Mouse (Mus musculus) MN1 (cell line): ENCODE data around the gene Masp1.

Experiments
- DNase-seq: peaks from one replicate; pipeline ENCODE4 v3.0.0-alpha.2; 2016; ENCODE audit warnings: low spot score

Masp1 gene

DNA sequence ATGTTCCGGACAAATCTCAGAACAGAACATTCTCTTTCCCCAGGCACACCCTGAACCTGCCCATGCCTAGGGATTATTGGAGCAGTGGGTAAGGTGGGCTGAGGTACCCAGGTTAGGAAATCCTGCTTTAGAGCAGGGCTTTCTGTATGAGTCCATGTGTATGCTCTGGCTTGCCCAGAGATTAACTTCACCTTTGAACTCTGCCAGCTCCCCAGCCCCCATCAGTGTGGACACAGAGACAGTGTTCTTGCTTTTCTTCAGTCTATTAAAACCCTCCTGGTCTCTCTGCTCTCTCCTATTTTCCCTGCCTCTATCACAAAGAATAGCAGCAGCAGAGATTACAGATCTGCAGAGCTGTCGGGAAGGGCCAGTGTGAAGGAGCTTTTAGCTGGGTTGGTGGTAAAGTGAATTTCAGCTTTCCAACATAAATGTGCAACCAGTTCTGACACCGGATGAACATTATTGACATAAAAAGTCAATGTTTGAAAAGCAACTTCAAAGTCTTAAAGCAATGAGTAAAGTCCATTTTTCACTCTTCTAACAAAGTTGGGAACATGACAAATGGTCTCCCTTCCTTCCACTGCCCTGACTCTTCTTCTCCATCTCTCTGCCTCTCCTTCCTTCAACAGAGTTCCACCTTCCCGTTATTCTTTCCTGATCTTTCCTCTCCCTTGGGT lies 56.8 kb downstream of the Masp1 start:
- no peak for DNase-seq

DNA sequence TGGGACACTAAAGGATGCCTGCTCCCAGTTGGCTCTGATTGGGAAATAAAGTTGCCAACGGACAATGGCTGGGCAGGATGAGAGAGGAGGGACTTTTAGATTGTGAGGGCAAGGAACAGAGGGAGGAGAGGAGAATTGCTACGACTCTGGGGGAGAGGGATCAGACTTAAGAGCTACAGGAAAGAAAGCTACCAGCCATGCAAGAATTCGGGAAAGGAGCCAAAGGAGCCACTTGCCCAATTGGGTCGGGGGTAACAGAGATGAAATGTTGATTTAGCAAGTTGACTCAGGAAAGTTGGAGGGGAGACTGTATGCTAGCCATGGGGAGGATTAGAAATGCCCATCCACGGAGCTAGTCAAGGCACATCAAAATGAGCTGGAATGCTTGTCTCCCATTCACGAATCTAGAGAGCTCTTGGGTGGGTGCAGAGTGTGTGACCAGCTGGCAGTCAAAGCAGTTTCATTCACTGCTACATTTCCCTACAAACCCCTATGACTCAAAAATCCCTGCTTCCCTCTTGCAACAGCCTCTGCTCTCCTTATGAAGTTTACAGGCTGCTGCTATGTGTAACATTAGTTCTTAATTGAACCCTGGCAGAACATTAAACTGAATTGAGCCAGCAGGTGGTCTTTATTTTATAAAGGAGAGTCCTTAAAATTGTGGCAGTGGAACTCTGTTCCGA lies 61.6 kb downstream of the Masp1 start:
- DNase-seq, result no peak

DNA sequence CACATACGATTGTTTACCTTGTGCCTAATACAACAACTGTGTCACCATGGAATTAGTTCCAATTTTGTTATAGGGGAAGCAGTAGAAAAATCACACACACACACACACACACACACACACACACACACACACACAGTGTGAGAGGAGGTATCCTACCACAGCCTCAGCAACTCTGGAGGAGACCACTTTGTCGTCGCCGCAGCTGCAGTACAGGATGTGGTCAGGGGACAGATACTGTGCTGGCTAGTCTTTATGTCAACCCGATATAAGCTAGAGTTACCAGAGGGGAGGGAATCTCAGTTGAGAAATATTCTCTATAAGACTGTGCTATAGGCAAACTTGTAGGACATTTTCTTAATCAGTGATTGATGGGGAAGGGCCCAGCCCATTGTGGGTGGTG lies 63.3 kb downstream of the Masp1 start:
- no peak for DNase-seq

DNA sequence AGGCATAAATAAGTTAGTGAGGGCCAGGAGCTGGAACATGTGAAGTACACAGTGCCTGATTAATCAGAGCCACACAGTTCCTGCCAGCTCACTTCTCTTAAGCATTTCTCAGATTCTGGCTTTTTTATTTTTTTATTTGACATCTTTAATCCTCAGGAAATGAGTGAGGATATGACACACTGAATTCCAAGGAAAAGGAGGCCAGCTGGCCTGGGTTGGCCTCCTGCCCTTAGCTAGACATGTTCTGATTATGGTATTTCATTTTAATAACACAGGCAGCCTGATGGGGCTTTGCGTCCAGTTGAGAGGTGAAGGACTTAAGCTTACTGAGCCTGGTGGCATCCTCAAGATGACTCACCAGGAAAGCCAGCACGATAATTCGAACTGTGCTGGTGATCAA lies 64.1 kb downstream of the Masp1 start:
- DNase-seq, result no peak

DNA sequence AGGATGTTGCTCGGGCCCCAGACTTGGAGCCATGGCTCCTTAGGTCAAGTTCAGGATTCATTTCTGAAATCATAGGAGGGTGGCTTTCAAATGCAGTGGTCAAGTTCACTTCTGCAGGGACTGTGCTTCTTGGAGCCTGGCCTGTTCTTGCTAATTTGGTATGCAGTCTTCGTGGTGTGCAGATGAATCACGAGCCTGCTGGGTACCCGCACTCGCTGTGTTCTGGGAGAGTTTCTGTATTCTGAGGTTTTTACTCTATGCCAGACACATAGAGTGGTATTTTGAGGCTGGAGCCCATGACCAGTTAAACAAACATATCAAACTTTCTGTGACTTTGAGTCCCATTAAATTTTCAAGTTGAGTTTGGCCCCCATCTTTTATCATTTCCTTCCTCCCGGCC lies 66.2 kb downstream of the Masp1 start:
- DNase-seq, result no peak

DNA sequence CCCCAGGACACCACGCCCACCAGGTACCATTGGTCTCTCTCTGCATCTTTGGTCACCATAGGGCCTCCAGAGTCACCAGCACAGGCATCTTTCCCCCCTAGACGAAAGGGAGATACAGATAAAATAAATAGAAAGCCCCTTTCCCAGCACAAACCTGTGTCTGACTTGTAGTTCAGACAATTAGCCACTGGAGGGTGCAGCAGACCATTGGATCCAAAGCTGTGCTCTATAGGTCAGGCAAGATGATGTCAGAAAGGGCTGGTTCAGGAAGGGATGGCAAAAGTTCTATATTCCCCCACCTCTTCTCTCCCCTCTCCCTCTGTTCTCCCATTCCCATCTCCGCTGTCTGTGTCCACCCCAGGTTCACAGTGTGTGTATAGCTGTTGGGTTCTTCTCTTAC lies 68.1 kb downstream of the Masp1 start:
- peak; percentile 17 for DNase-seq

DNA sequence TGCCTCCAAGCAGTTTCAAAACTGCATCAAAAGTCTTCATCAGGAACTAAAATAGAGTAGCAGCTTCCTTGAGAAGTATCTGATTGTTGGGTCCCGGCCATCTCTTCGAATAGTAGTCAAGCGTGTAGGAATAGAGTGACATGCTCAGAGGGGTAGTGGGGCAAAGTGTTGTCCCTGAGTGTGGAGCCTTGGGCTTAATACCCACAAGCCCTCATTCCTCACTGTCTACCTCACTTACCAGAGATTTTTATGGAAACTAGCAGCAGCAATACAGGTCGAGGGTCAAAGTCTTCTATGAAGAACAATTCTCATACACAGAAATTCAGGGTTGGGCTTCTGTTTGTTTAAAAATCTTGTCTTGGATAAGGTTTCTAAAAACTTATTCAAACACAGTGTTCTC lies 69.8 kb downstream of the Masp1 start:
- no peak for DNase-seq

DNA sequence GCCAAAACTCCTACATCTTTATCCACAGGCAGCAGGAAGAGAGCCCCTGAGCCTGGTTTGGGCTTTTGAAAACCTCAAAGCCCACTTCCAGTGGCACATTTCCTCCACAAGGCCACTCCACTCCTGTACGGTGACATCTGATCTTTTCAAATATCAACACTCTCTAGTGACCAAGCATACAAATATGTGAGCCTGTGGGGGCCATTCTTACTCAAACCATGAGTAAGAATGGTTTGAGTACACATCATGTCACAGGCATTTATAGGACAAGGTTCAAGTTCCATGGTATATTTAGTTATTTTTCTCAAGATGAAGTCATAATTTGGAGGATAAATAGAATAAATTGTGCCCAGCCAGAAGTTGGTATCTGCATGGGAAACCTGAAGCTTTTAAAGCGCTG lies 70.7 kb downstream of the Masp1 start:
- no peak for DNase-seq

DNA sequence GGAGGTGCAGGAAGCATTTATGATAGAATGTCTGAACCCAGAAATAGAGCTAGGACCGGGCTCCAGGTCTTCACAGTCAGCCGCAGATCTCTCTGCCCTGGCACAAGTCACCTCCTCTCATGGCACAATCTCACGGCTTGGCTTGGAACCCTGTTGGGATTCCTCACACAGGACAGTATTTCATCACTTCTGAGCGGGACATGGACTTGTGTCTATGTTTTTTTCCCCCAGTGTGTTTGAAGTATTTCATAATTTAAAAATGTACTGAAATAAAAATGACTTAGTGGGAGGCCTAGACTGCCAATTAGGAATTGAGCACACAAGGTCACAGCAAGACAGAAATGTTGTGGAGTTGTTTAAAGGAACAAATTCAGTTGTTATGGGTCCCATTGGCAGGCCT lies 76.4 kb downstream of the Masp1 start:
- DNase-seq, result no peak

DNA sequence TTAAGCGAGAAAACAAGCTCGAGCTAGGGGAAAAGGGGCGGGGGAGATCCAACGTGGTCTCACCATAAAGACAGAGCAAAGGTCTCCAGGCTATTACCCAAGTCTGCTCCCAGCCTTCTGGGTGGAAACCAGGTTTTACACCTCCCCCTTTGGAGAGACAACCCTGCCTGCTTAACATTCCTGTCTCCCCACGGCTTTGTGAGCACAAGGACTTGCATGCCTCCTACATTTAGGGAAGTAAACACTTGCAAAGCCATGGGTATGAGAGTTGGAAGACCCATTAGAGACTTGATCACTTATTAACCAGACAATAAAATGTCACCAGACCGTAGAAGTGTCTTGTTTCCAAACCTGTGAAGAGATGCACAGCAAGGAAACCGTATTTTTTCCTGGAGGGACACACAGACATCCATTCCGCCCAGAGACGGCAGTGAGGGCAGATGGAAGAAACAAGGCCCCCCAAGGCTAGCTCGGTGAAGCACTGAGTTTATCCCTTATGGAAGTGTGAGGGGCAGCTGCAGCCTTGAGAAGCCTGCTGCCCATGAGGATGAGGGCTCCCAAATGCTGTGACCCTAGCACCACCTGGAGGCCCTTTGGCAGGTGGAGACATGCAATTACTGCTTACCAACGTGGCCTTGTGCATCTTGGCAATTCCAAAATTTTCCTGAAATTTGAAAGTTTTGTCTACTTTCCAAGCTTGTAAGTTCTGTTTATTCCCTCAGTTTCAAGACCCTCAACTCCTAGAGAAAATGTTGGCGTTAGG lies 83.0 kb downstream of the Masp1 start:
- DNase-seq, result peak; percentile 8

DNA sequence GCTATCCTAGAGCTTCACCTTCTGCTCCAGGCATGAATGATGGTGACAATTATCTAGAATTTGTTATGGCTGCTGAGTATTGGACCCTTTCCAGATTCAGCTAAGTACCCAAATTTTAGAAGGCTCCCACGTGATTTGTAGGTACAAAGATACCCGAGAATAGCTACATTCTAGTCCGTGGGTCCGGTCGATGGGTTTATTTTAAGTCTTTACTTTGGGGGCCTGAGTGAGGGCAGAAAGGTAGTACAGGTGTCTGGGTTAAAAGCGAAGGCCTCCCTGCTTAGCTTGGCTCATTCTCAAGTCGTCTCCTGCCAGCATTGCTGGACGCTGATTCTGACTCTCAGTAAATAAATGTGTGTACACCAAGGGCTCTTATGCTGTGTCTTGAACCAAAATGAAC lies 90.6 kb downstream of the Masp1 start:
- DNase-seq, result no peak

DNA sequence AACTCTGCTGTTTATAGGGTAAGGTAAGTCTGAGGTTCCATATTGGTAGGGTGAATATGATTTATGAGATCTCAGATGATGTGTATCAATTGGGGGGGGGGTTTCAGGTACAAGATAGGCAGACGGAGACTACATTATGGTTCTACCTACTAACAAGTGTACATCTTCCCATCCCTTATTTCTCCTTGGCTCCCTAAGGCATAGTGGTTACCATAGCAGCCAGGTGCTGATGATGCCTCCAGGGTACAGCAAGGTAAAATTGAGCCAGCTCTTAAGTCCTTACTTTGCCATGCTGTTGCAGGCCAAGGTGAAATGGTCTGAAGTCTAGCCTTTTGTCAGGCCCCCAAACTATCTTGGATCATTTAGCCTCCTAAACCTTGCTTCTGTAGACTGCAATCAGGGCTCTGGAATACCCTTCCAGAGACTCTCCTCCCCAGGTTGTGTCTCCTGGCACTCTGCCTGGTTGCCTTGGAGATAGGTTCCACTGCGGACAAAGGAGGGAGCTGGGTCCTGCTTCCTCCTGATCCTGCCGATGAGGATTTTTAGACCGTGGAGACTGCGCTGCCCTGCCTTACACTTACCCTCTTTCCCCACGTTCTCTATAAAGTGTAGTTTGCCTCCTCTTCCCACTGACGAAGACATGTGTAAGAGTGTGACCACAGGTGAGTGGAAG lies 91.8 kb downstream of the Masp1 start, which contains the start of gene Rtp1:
Gene Rtp1 (plus strand): TSS at position 487 of the 673 bp plus-strand sequence.
- no peak for DNase-seq

DNA sequence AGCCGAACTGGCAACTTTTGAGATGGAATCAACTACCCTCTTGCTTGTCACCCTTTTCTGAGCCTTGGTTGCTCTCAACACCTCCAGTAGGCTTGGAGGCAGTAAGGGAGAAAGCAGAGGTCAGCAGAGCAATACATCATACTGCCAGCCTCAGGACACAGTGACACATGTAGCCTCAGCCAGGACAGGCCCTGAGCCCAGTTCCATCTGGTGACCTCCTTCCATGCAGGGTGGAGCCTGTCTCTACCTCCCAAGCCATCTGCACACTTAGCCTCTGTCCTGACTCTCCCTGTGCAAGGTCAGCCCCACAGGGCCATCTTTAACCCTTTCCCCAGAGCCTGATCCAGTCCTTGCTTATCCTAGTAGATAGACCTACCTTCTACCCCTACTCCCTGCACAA lies 92.9 kb downstream of the Masp1 start:
- DNase-seq, result no peak

DNA sequence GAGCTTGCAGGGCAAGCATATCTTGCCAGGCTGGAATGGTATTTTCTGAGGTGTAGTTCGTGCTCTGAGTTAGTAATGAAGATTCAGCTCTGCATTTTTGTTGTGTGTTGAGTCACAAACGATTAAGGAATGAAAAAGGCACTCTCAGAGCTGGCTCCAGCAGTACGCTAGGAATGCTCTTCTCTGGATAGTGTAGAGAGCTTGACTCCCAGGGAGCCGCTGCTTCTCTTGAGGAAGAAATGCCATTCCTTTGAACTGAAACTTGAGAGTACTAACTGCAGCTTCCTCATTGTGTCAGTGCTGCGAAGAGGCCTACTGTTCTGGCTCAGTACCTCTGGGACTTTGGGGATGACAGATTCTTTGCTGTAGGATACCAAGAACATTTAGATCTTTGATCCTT lies 96.8 kb downstream of the Masp1 start:
- DNase-seq, result no peak

DNA sequence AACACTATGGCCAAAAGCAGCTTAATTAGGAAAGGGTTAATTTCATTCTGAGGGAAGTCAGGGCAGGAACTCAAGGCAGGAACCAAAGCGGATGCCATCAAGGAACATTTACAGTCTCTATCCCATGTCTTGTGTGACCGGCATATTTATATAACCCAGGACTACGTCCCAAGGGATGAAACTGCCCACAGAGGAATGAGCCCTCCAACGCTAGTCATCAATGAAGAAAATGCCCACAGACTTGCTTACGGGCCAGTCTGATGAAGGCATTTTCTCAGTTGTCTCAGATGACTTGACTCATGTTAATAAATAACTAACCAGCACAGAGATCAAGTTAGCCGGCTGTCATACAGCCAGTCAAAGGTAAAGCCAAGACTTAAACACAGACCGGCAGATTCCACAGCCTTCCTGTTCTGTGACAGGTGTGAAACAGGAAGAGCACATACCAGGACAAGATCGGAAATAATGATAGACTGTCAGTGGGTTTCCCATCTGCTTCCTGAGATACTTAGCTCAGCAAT lies 101.0 kb downstream of the Masp1 start:
- DNase-seq, result no peak

DNA sequence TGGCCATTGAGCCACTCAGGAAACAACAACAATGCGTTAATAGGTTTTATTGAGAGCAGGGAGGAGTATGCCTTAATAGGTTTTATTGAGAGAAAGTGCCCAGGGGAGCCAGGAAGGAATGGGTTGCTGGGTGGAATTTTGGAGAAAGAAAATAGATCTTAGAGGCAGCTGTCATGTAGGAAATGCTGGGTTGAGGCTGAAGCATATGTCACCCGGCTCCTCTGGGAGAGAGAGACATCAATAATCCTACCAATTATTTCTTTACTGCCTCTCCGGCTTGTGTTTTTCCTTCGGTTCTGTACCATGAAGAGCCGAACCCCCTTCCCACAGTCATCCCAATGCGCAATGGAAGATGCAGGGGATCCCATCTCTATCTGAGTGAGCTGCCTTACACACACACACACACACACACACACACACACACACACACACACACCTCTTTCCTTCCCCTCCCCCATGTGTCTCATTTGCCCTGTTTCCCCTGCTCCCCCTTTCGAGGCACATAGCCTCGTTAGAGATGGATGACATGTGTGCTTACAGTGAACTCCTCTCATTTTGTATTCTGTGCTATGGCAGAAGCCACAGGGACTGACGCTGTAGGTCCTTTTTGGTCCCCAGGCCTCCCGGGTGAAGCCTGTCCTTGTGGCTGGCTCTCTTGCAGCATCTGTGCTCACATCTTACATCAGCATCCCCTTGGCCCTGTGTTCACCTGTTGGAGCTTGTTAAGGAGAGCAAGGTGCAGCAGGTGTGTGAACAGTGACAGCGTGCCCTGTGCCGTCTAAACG lies 103.0 kb downstream of the Masp1 start:
- no peak for DNase-seq

DNA sequence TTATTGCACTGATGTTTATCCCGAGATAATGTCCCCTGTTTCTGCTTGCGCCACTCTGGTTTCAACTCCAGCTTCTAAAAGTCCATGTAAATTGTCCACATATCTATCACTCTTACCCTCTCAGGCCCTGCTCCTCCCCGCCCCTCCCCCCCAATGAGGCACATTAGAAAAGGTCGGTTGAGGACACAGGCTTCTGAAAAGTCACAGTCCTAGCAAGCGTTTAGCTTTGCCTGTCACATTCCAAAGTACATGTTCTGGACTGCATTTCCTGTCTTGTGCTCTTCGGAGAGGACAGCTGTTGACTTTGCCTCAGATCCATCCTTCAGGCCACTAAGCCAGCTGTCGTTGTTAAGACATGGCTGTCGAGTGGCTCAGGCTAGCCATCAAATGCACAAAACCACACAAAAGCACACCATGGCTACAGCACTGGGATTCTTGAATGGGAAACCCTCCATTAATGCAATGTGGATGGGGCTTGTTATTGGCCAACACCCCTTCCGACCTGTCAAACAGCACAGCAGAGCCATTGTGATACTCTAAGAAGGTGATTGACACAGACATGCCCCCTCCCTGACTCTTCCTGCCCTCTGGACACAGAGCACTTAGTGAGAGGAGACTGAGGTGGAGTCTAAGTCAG lies 103.8 kb downstream of the Masp1 start:
- DNase-seq, result no peak

DNA sequence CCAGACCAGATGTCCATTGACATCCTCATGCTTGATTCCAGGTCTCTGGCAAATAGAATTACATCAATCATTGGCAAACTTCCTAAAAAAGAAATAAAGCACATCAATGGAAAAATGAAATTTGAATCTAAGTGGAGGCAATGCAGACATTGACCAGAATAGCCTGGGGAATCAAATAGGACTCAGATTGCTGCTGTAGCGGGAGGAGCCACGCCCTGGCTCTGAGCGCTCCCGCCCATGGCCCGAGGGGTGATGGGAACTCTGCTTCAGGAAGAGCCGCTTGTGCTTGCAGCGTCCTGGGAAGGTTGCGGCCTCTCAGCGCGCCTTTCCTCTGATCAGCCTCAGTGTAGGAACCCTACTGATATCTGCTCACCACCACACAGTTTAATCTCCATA lies 104.4 kb downstream of the Masp1 start:
- peak; percentile 60 for DNase-seq

DNA sequence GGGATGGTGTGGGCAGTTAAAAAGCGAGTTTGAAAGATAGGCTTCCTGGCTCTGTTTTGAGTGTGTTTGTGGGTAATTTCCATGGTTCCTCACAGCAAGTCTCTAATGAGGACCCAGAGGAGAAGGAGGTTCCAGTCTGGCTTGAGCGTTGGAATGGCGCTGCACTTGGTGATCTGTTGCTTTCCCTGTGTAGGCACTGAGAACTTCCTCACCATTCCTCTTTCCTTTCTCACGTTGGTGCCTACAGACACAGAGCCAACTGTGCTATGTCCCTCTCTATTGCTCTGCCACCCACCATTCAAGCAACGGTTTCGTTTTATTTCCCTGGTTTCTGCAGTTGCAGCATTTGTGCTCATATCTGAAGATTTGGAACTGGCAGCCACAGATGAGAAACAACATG lies 107.7 kb downstream of the Masp1 start:
- DNase-seq, result no peak

DNA sequence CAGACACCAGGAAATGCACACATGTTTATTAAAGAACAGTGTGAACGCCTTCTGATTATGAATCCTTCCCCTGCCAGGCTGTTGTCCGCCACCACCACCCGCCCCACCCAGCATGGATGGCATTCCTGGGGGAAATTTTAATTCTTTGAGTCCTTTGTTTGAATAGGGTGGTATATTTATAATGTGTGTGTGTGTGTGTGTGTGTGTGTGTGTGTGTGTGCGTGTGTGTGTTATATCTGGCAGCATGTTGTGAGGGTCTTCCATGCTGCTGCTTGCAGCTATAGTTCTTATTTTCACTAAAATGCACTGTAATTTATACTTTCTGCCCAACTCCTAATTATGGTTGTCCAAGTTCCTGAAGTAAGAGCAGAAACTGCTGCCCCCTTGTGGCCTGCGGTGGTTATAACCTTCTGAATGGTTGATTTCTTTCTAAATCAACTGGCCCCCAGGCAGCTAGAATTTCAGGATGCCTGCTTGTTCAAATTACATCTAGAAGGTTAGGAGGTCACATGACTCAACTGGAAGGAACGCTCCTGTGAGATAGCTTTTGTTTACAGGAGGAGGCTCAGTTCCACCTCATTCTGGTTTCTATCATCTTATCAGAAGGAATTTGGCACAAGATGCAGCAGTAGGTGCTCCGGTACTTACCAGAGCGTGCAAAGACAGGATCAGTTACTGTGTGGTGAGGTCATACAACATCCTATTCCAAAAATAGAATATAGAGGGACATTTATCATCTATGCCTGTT lies 117.4 kb downstream of the Masp1 start:
- DNase-seq, result peak; percentile 72
